Mouse (Mus musculus): ENCODE results near the gene Abr. TPM values are rescaled to one million over a fixed set of nuclear protein-coding genes. Genes with fewer than 3 reads are reported as not detected.

Abr gene
- 44.2 and 49.0 TPM in 2 replicates for total RNA-seq (2021)
- long read RNA-seq, experiment 1, full-length matches to known transcripts, result 13 of 33 reads
- long read RNA-seq, experiment 1, partial matches to known transcripts, result 6 of 33 reads
- long read RNA-seq, experiment 1, other reads (novel, unspliced or antisense), result 14 of 33 reads
- long read RNA-seq, experiment 2, full-length matches to known transcripts, result 14 of 27 reads
- long read RNA-seq, experiment 2, partial matches to known transcripts, result 4 of 27 reads
- long read RNA-seq, experiment 2, other reads (novel, unspliced or antisense), result 9 of 27 reads

GRCm38 (mm10) chr11:76622152-76622565, at the start of gene Abr:
Gene Abr (minus strand): TSS chr11:76622314.
- peak; percentile 73 for DNase-seq

- no peak for DNase-seq
Observed at GRCm38 (mm10) chr11:76667807-76668206, 45.7 kb upstream of the Abr start.

- peak; percentile 22 for DNase-seq
Observed at GRCm38 (mm10) chr11:76666002-76666649, 44.0 kb upstream of the Abr start.

- DNase-seq, result no peak
Observed at GRCm38 (mm10) chr11:76661790-76662468, 39.8 kb upstream of the Abr start.

GRCm38 (mm10) chr11:76659138-76659930, 37.2 kb upstream of the Abr start:
- DNase-seq, result no peak

GRCm38 (mm10) chr11:76657450-76657970, 35.4 kb upstream of the Abr start:
- no peak for DNase-seq

GRCm38 (mm10) chr11:76655106-76655505, 33.0 kb upstream of the Abr start:
- peak; percentile 71 for DNase-seq

- DNase-seq, result no peak
Observed at GRCm38 (mm10) chr11:76652838-76653334, 30.8 kb upstream of the Abr start.

GRCm38 (mm10) chr11:76650862-76651560, 28.9 kb upstream of the Abr start:
- no peak for DNase-seq

GRCm38 (mm10) chr11:76647500-76647899, 25.4 kb upstream of the Abr start:
- peak; percentile 87 for DNase-seq

- DNase-seq, result no peak
Observed at GRCm38 (mm10) chr11:76647062-76647461, 24.9 kb upstream of the Abr start.

- peak; percentile 92 for DNase-seq
Observed at GRCm38 (mm10) chr11:76645955-76646354, 23.8 kb upstream of the Abr start.

- DNase-seq, result no peak
Observed at GRCm38 (mm10) chr11:76645036-76645435, 22.9 kb upstream of the Abr start.

GRCm38 (mm10) chr11:76644257-76644656, 22.1 kb upstream of the Abr start:
- DNase-seq, result no peak

- peak; percentile 27 for DNase-seq
Observed at GRCm38 (mm10) chr11:76640231-76640630, 18.1 kb upstream of the Abr start.

- peak; percentile 9 for DNase-seq
Observed at GRCm38 (mm10) chr11:76639269-76639985, 17.3 kb upstream of the Abr start.

- no peak for DNase-seq
Observed at GRCm38 (mm10) chr11:76630487-76630886, 8.4 kb upstream of the Abr start.

GRCm38 (mm10) chr11:76630023-76630422, 7.9 kb upstream of the Abr start:
- DNase-seq, result no peak

- no peak for DNase-seq
Observed at GRCm38 (mm10) chr11:76628613-76629012, 6.5 kb upstream of the Abr start.

GRCm38 (mm10) chr11:76624881-76625280, 2.8 kb upstream of the Abr start:
- DNase-seq, result no peak

GRCm38 (mm10) chr11:76624071-76624470, 2.0 kb upstream of the Abr start:
- peak; percentile 8 for DNase-seq

Data from adrenal gland, postnatal 14 days (tissue).